Mouse (Mus musculus) megakaryocyte, embryonic 14.5 days (primary cell): ENCODE data around the gene Morf4l1.
"Not testable (repeated sequence)": the region's sequence is repeated elsewhere in the genome, so short reads cannot be mapped to it uniquely, and the experiment has no call there.

Source experiments
- FLI1 ChIP-seq: IDR thresholded peaks from 2 replicates; pipeline ENCODE4 v1.6.1; 2012; ENCODE audit warnings: low read length, inconsistent platforms, mixed read lengths
- GATA1 ChIP-seq: IDR thresholded peaks from 3 replicates; pipeline ENCODE4 v1.6.1; 2012; ENCODE audit warnings: mixed read lengths, low read length, inconsistent platforms, borderline replicate concordance

DNA sequence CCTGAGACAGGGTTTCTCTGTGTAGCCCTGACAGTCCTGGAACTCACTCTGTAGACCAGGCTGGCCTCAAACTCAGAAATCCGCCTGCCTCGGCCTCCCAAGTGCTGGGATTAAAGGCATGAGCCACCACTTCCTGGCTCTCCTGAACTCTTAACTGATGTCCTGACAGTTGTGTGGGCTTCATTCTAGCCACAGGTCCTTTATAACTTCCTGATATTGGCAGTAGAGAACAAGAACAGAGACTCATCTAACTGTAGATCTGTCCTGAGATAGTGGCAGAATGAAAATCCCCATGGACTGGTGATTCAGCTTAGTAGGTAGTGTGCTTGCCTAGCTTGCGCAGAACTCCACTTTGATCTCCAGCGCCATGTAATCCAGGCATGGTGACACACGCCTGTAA, 53.6 kb downstream of the Morf4l1 start:
- not testable (repeated sequence) for TF ChIP-seq GATA1, FLI1
